Mouse (Mus musculus): Measurements from ENCODE around the gene Prkaa2.

- TF ChIP-seq CTCF (IDR thresholded peaks at IDR 0.05; ENCODE audit: low read depth): no peak
- TF ChIP-seq EP300 (IDR thresholded peaks at IDR 0.05; ENCODE audit: low read depth): no peak
Measured at GRCm38 (mm10) chr4:105131756-105132314, 22.1 kb upstream of the Prkaa2 start.
